Mouse (Mus musculus): ENCODE results near the gene Hist1h4k. TPM values are rescaled to one million over a fixed set of nuclear protein-coding genes. Genes with fewer than 3 reads are reported as not detected.
"Not testable (repeated sequence)": the region's sequence is repeated elsewhere in the genome, so short reads cannot be mapped to it uniquely, and the experiment has no call there.

The Hist1h4k gene
- polyA plus RNA-seq, 1 experiment from 2014 or later, result 2.7 TPM

GRCm38 (mm10) chr13:21722993-21723836 lies 27.1 kb downstream of the Hist1h4k start:
- H3K4me3 ChIP-seq, result no peak overlapping the region
- peaks cover 26% of the 10 kb centered on the region for H3K4me1 ChIP-seq (replicated peaks)
- no peak for ATAC-seq (ENCODE audit: low FRiP score)
- H3K9ac ChIP-seq, result no peak overlapping the region
- 35% methylated on average over 5 of the region's 5 CpGs for WGBS
- H3K9me3 ChIP-seq, result no peaks in the 10 kb centered on the region
- peak overlapping the region; percentile 52; the same call in 1 of the 2 replicates for H3K27ac ChIP-seq
- no peaks in the 10 kb centered on the region for H3K27me3 ChIP-seq
- peak overlapping the region; percentile 67 for H3K4me2 ChIP-seq
- no peaks in the 10 kb centered on the region for H3K36me3 ChIP-seq

- peak overlapping the region; percentile 90 for H3K27ac ChIP-seq
- H3K4me2 ChIP-seq, result peak overlapping the region; percentile 67
- H3K36me3 ChIP-seq, result no peaks in the 10 kb centered on the region
- peak; percentile 22 for ATAC-seq (ENCODE audit: low FRiP score)
- H3K27me3 ChIP-seq, result no peaks in the 10 kb centered on the region
- peaks cover 24% of the 10 kb centered on the region for H3K4me1 ChIP-seq (replicated peaks)
- 3% methylated on average over 11 of the region's 11 CpGs for WGBS
- H3K9me3 ChIP-seq, result no peaks in the 10 kb centered on the region
- peak overlapping the region; percentile 42 for H3K4me3 ChIP-seq
- H3K9ac ChIP-seq, result peak overlapping the region; percentile 68
These were observed 27.9 kb downstream of the Hist1h4k start for GRCm38 (mm10) chr13:21722373-21722925.

GRCm38 (mm10) chr13:21721757-21722372 lies 28.4 kb downstream of the Hist1h4k start, which contains the start of gene Hist1h2bm:
Gene Hist1h2bm, plus strand, starts transcription at chr13:21722044.
- peak within 1 kb of the TSS; percentile 90 for H3K27ac ChIP-seq
- not testable (repeated sequence) for H3K9me3 ChIP-seq, H3K27me3 ChIP-seq, H3K36me3 ChIP-seq
- peak within 1 kb of the TSS; percentile 68 for H3K9ac ChIP-seq
- peak within 1 kb of the TSS; percentile 67 for H3K4me2 ChIP-seq
- H3K4me1 ChIP-seq (replicated peaks), result peaks cover 26% of the 10 kb centered on the region
- WGBS, result under 1% methylated on average over 37 of the region's 37 CpGs
- peak; percentile 98 for ATAC-seq (ENCODE audit: low FRiP score)
- H3K4me3 ChIP-seq, result peak within 1 kb of the TSS; percentile 42

GRCm38 (mm10) chr13:21721107-21721756 lies 29.1 kb downstream of the Hist1h4k start:
- 2% methylated on average over 24 of the region's 44 CpGs for WGBS
- ATAC-seq (ENCODE audit: low FRiP score), result peak; percentile 13
- peak overlapping the region; percentile 42 for H3K4me3 ChIP-seq
- H3K36me3 ChIP-seq, H3K27me3 ChIP-seq, H3K9me3 ChIP-seq: not testable (repeated sequence)
- H3K4me1 ChIP-seq (replicated peaks), result peaks cover 29% of the 10 kb centered on the region
- H3K27ac ChIP-seq, result peak overlapping the region; percentile 77
- H3K4me2 ChIP-seq, result peak overlapping the region; percentile 67
- peak overlapping the region; percentile 56; the same call in 1 of the 2 replicates for H3K9ac ChIP-seq

- peak overlapping the region; percentile 81 for H3K27ac ChIP-seq
- 67% methylated on average over 4 of the region's 4 CpGs for WGBS
- no peaks in the 10 kb centered on the region for H3K27me3 ChIP-seq
These were observed 31.8 kb downstream of the Hist1h4k start for GRCm38 (mm10) chr13:21718381-21719080.

GRCm38 (mm10) chr13:21717397-21718357 lies 32.6 kb downstream of the Hist1h4k start, which contains the start of gene Hist1h3h:
Gene Hist1h3h, plus strand, starts transcription at chr13:21717659.
- WGBS, result under 1% methylated on average over 30 of the region's 56 CpGs
- not testable (repeated sequence) for H3K9me3 ChIP-seq, H3K36me3 ChIP-seq, H3K27me3 ChIP-seq
- Histone ChIP-seq H3K4me1 (replicated peaks) (peaks cover 37% of the 10 kb centered on the region), H3K4me2 (peak within 1 kb of the TSS; percentile 75), H3K27ac (peak within 1 kb of the TSS; percentile 96), H3K9ac (peak within 1 kb of the TSS; percentile 80), H3K4me3 (peak within 1 kb of the TSS; percentile 46)
- ATAC-seq (ENCODE audit: low FRiP score), result peak; percentile 43

More at GRCm38 (mm10) chr13:21718381-21719080, 31.8 kb downstream of the Hist1h4k start:
- Histone ChIP-seq H3K4me2 (peak overlapping the region; percentile 75), H3K9me3 (no peaks in the 10 kb centered on the region), H3K9ac (peak overlapping the region; percentile 80), H3K36me3 (no peaks in the 10 kb centered on the region), H3K4me1 (replicated peaks) (peaks cover 38% of the 10 kb centered on the region), H3K4me3 (peak overlapping the region; percentile 46)
- ATAC-seq (ENCODE audit: low FRiP score), result no peak

GRCm38 (mm10) chr13:21716540-21717391 lies 33.5 kb downstream of the Hist1h4k start:
- peak overlapping the region; percentile 73 for H3K9ac ChIP-seq
- H3K4me1 ChIP-seq (replicated peaks), result peaks cover 33% of the 10 kb centered on the region
- ATAC-seq (ENCODE audit: low FRiP score), result peak; percentile 10; the same call in 1 of the 2 replicates

GRCm38 (mm10) chr13:21715864-21716539 lies 34.3 kb downstream of the Hist1h4k start, which contains the start of the genes Hist1h2bl and Hist1h2ai:
Gene Hist1h2bl, minus strand, starts transcription at chr13:21716143.
Gene Hist1h2ai, plus strand, starts transcription at chr13:21716422.
- peaks cover 37% of the 10 kb centered on the region for H3K4me1 ChIP-seq (replicated peaks)
- under 1% methylated on average over 37 of the region's 50 CpGs for WGBS
- H3K9ac ChIP-seq, result peak within 1 kb of the TSS; percentile 73

More at GRCm38 (mm10) chr13:21716540-21717391, 33.5 kb downstream of the Hist1h4k start:
- Histone ChIP-seq H3K27ac (peak overlapping the region; percentile 96), H3K4me2 (peak overlapping the region; percentile 71), H3K4me3 (peak overlapping the region; percentile 45)
- WGBS, result under 1% methylated on average over 13 of the region's 38 CpGs
- not testable (repeated sequence) for H3K27me3 ChIP-seq, H3K36me3 ChIP-seq, H3K9me3 ChIP-seq

GRCm38 (mm10) chr13:21715131-21715863 lies 35.0 kb downstream of the Hist1h4k start:
- Histone ChIP-seq H3K9me3 (no peaks in the 10 kb centered on the region), H3K4me1 (replicated peaks) (peaks cover 35% of the 10 kb centered on the region), H3K4me2 (peak overlapping the region; percentile 71), H3K36me3 (no peaks in the 10 kb centered on the region), H3K27me3 (no peaks in the 10 kb centered on the region), H3K9ac (peak overlapping the region; percentile 60), H3K4me3 (peak overlapping the region; percentile 45), H3K27ac (peak overlapping the region; percentile 96)
- no peak for ATAC-seq (ENCODE audit: low FRiP score)
- whole genome bisulfite sequencing, result under 1% methylated on average over 22 of the region's 22 CpGs

More at GRCm38 (mm10) chr13:21715864-21716539, 34.3 kb downstream of the Hist1h4k start, which contains the start of the genes Hist1h2bl and Hist1h2ai:
- H3K36me3 ChIP-seq, H3K27me3 ChIP-seq, H3K9me3 ChIP-seq: not testable (repeated sequence)
- ATAC-seq (ENCODE audit: low FRiP score), result peak; percentile 95
- peak within 1 kb of the TSS; percentile 45 for H3K4me3 ChIP-seq
- H3K27ac ChIP-seq, result peak within 1 kb of the TSS; percentile 96
- H3K4me2 ChIP-seq, result peak within 1 kb of the TSS; percentile 71
